21 mouse cellular contexts compared by ENCODE assay signal in the genomic region with DNA sequence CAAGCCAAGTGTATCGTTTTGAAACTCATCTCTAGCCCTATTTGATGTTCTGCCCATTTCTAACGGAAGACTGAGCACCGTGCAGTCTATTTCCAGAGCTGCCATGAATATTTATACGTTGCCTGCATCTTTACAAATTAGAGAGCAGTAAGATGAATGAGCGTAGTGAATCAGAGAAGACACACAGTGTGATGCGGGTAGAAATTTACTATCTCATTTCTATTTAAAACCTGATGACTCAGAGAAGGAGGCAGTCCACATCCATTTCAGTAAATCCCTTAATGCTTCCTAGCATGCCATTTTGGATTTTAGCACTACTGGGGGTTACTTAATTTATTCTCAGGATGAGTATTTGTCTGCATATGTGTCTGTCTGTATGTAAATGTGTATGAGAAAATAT.
DNase-seq lines count a peak whose midpoint lies in the region; ATAC-seq lines count a peak whose summit lies in the region.
"Had no signal": no experiment of that assay in that cellular context is flagged by ENCODE, and none has a peak within 500 bp of the region (broad histone marks: within the 10 kb centered on the region; RNA-seq: fewer than 3 reads in every experiment).

No protein-coding gene starts in this region.

- peak; percentile 5 for DNase-seq in forebrain, embryonic 14.5 days (ENCODE audit: low spot score)
- DNase-seq in forebrain, embryonic 10.5 days (ENCODE audit: extremely low spot score, low spot score) = no peak
- peak; percentile 9 for DNase-seq in neural tube, embryonic 11.5 days (ENCODE audit: low spot score)
- DNase-seq in neural tube, embryonic 10.5 days (ENCODE audit: extremely low spot score, low spot score) = no peak
- DNase-seq in right cerebral cortex, postnatal 25 days = no peak
- DNase-seq in lung, postnatal 36 days = no peak
- DNase-seq: adrenal gland, postnatal 14 days; cerebellum, adult 18-20 months; cerebellum, postnatal 25 days; gastrocnemius, postnatal 25 days; kidney, adult 18-20 months; layer of hippocampus, postnatal 36 days; left cerebral cortex, postnatal 4 days; liver; thymus, adult 18-20 months; thymus, postnatal 4 days had no signal

- H3K4me2 ChIP-seq in forebrain, embryonic 14.5 days (ENCODE audit: low read length) = no peak overlapping the region
- H3K4me2 ChIP-seq in neural tube, embryonic 11.5 days (ENCODE audit: low read depth) = no peak overlapping the region
- H3K4me2 ChIP-seq in midbrain, embryonic 15.5 days = no peak overlapping the region
- no peak overlapping the region for H3K4me2 ChIP-seq in neural tube, embryonic 15.5 days
- H3K4me2 ChIP-seq: embryonic facial prominence, embryonic 15.5 days had no signal

- no peaks in the 10 kb centered on the region for H3K36me3 ChIP-seq in forebrain, embryonic 14.5 days (ENCODE audit: control insufficient read depth, insufficient read depth, low read length)
- no peaks in the 10 kb centered on the region for H3K36me3 ChIP-seq in forebrain, embryonic 10.5 days (replicated peaks)
- H3K36me3 ChIP-seq in neural tube, embryonic 11.5 days (ENCODE audit: control insufficient read depth, insufficient read depth, low read length) = no peaks in the 10 kb centered on the region
- no peaks in the 10 kb centered on the region for H3K36me3 ChIP-seq in midbrain, embryonic 15.5 days (replicated peaks)
- H3K36me3 ChIP-seq in neural tube, embryonic 15.5 days = no peaks in the 10 kb centered on the region
- H3K36me3 ChIP-seq: embryonic facial prominence, embryonic 15.5 days had no signal

- H3K27me3 ChIP-seq in forebrain, embryonic 14.5 days (replicated peaks; ENCODE audit: control insufficient read depth, insufficient read depth, low read length) = no peaks in the 10 kb centered on the region
- H3K27me3 ChIP-seq in forebrain, embryonic 10.5 days (ENCODE audit: poor library complexity, severe bottlenecking) = no peaks in the 10 kb centered on the region
- H3K27me3 ChIP-seq in neural tube, embryonic 11.5 days (ENCODE audit: control insufficient read depth, insufficient read depth, low read length) = no peaks in the 10 kb centered on the region
- H3K27me3 ChIP-seq in midbrain, embryonic 15.5 days (replicated peaks) = no peaks in the 10 kb centered on the region
- no peaks in the 10 kb centered on the region for H3K27me3 ChIP-seq in neural tube, embryonic 15.5 days (replicated peaks)
- H3K27me3 ChIP-seq: embryonic facial prominence, embryonic 15.5 days had no signal

- H3K27ac ChIP-seq in forebrain, embryonic 14.5 days (ENCODE audit: low read depth, low read length) = no peak overlapping the region
- no peak overlapping the region for H3K27ac ChIP-seq in forebrain, embryonic 10.5 days
- no peak overlapping the region for H3K27ac ChIP-seq in neural tube, embryonic 11.5 days (ENCODE audit: low read depth, low read length)
- H3K27ac ChIP-seq in midbrain, embryonic 15.5 days = no peak overlapping the region
- H3K27ac ChIP-seq in neural tube, embryonic 15.5 days (replicated peaks) = no peak overlapping the region
- H3K27ac ChIP-seq: embryonic facial prominence, embryonic 15.5 days; kidney, postnatal 0 days had no signal

- no peak for ATAC-seq in forebrain, embryonic 14.5 days
- ATAC-seq in neural tube, embryonic 11.5 days (ENCODE audit: insufficient read depth, low FRiP score, low TSS enrichment) = peak; percentile 58
- 0 out of 2 replicates have a peak, but pooled peaks have one; percentile 48 for ATAC-seq in midbrain, embryonic 15.5 days (replicated peaks)
- ATAC-seq in neural tube, embryonic 15.5 days (ENCODE audit: low FRiP score) = peak; percentile 69
- ATAC-seq: lung, postnatal 0 days had no signal

- no peaks in the 10 kb centered on the region for H3K4me1 ChIP-seq in forebrain, embryonic 14.5 days (ENCODE audit: control insufficient read depth, insufficient read depth, low read length)
- H3K4me1 ChIP-seq in forebrain, embryonic 10.5 days = peaks cover 6% of the 10 kb centered on the region; the same call in 1 of the 2 replicates
- no peaks in the 10 kb centered on the region for H3K4me1 ChIP-seq in neural tube, embryonic 11.5 days (ENCODE audit: control insufficient read depth, insufficient read depth, low read length)
- no peaks in the 10 kb centered on the region for H3K4me1 ChIP-seq in midbrain, embryonic 15.5 days
- peaks cover 7% of the 10 kb centered on the region; the same call in 1 of the 2 replicates for H3K4me1 ChIP-seq in neural tube, embryonic 15.5 days
- H3K4me1 ChIP-seq: embryonic facial prominence, embryonic 15.5 days had no signal

- no peaks in the 10 kb centered on the region for H3K9me3 ChIP-seq in forebrain, embryonic 14.5 days (replicated peaks; ENCODE audit: control insufficient read depth, low read length)
- H3K9me3 ChIP-seq in forebrain, embryonic 10.5 days = no peaks in the 10 kb centered on the region
- no peaks in the 10 kb centered on the region for H3K9me3 ChIP-seq in neural tube, embryonic 11.5 days (ENCODE audit: control insufficient read depth, low read length)
- no peaks in the 10 kb centered on the region for H3K9me3 ChIP-seq in midbrain, embryonic 15.5 days
- H3K9me3 ChIP-seq in neural tube, embryonic 15.5 days (replicated peaks) = no peaks in the 10 kb centered on the region
- H3K9me3 ChIP-seq: embryonic facial prominence, embryonic 15.5 days had no signal

- H3K9ac ChIP-seq in forebrain, embryonic 14.5 days (ENCODE audit: low read length) = no peak overlapping the region
- H3K9ac ChIP-seq in neural tube, embryonic 11.5 days (ENCODE audit: low read length) = no peak overlapping the region
- H3K9ac ChIP-seq in midbrain, embryonic 15.5 days = no peak overlapping the region
- H3K9ac ChIP-seq in neural tube, embryonic 15.5 days (replicated peaks) = no peak overlapping the region
- H3K9ac ChIP-seq: embryonic facial prominence, embryonic 15.5 days had no signal

- WGBS in forebrain, embryonic 14.5 days = 70% methylated on average over 6 of the region's 6 CpGs
- WGBS in forebrain, embryonic 10.5 days = 87% methylated on average over 6 of the region's 6 CpGs
- WGBS in neural tube, embryonic 11.5 days = 67% methylated on average over 6 of the region's 6 CpGs
- WGBS in midbrain, embryonic 15.5 days = 61% methylated on average over 6 of the region's 6 CpGs
- WGBS in neural tube, embryonic 15.5 days = 21% methylated on average over 6 of the region's 6 CpGs

- no peak overlapping the region for H3K4me3 ChIP-seq in forebrain, embryonic 14.5 days (ENCODE audit: low read depth, low read length)
- no peak overlapping the region for H3K4me3 ChIP-seq in forebrain, embryonic 10.5 days
- H3K4me3 ChIP-seq in neural tube, embryonic 11.5 days (ENCODE audit: low read depth, low read length) = no peak overlapping the region
- no peak overlapping the region for H3K4me3 ChIP-seq in midbrain, embryonic 15.5 days
- no peak overlapping the region for H3K4me3 ChIP-seq in neural tube, embryonic 15.5 days (replicated peaks)
- H3K4me3 ChIP-seq: embryonic facial prominence, embryonic 15.5 days had no signal

Comparison
In these comparisons a context has a peak if more than half of its experiments do, and no peak if none do; other contexts are left out.
1. DNase-seq: peak in forebrain, embryonic 14.5 days (single experiment) and neural tube, embryonic 11.5 days (single experiment); none in forebrain, embryonic 10.5 days (single experiment), neural tube, embryonic 10.5 days (single experiment), right cerebral cortex, postnatal 25 days (single experiment) and lung, postnatal 36 days (single experiment).